Mouse (Mus musculus): ENCODE measurements around the gene Zscan10. TPM values are rescaled to one million over a fixed set of nuclear protein-coding genes. Genes with fewer than 3 reads are reported as not detected.
A peak's percentile ranks its signal among the peaks of the same experiment; 100 is the strongest.

Gene Zscan10
- polyA plus RNA-seq, 1 experiment = 0.02 TPM

- H3K27me3 ChIP-seq (ENCODE audit: control insufficient read depth, insufficient read depth, insufficient read length) = peaks cover 40% of the 10 kb centered on the region
- H3K4me2 ChIP-seq (ENCODE audit: low read depth) = no peak overlapping the region
- no peaks in the 10 kb centered on the region for H3K79me2 ChIP-seq (ENCODE audit: control insufficient read depth, insufficient read depth)
- H3ac ChIP-seq (ENCODE audit: control insufficient read depth, insufficient read length) = no peak overlapping the region
- TF ChIP-seq USF1 (IDR thresholded peaks at IDR 0.05; ENCODE audit: low read depth) (no peak), E2F4 (IDR thresholded peaks at IDR 0.05; ENCODE audit: insufficient read depth) (no peak), REST (IDR thresholded peaks at IDR 0.05; ENCODE audit: insufficient read depth, insufficient read length) (no peak), TCF3 (IDR thresholded peaks at IDR 0.05; ENCODE audit: insufficient read length, low read depth) (no peak), MYOG (IDR thresholded peaks at IDR 0.05; ENCODE audit: control insufficient read depth in 1 of 3, insufficient read depth in 1 of 3, insufficient read length in 2 of 3, low read depth in 2 of 3) (no peak), SRF (IDR thresholded peaks at IDR 0.05; ENCODE audit: control insufficient read depth, insufficient read length, low read depth) (no peak), TCF12 (IDR thresholded peaks at IDR 0.05; ENCODE audit: insufficient read depth, poor library complexity, severe bottlenecking) (no peak), CEBPB (IDR thresholded peaks at IDR 0.05; ENCODE audit: insufficient read depth, poor library complexity, severe bottlenecking) (no peak), MYOD1 (IDR thresholded peaks at IDR 0.05; ENCODE audit: control insufficient read depth in 1 of 3, insufficient read length in 2 of 3, low read depth in 2 of 3) (no peak), POLR2A (IDR thresholded peaks at IDR 0.05; ENCODE audit: insufficient read length, low read depth) (no peak), MAX (IDR thresholded peaks at IDR 0.05; ENCODE audit: low read depth) (no peak), POLR2AphosphoS2 (IDR thresholded peaks at IDR 0.05; ENCODE audit: insufficient read length, low read depth) (no peak)
- no peaks in the 10 kb centered on the region for H3K36me3 ChIP-seq (ENCODE audit: control insufficient read depth, insufficient read depth)
- no peak overlapping the region for H3K4me3 ChIP-seq
These were observed 16.4 kb downstream of the Zscan10 start for GRCm38 (mm10) chr17:23617087-23617486.

GRCm38 (mm10) chr17:23620351-23620750 is 19.7 kb downstream of the Zscan10 start:
- no peak for TF ChIP-seq TCF3 (IDR thresholded peaks at IDR 0.05; ENCODE audit: insufficient read length, low read depth)
- TF ChIP-seq MAX (IDR thresholded peaks at IDR 0.05; ENCODE audit: low read depth) = no peak
- no peak for TF ChIP-seq TCF12 (IDR thresholded peaks at IDR 0.05; ENCODE audit: insufficient read depth, poor library complexity, severe bottlenecking)
- TF ChIP-seq E2F4 (IDR thresholded peaks at IDR 0.05; ENCODE audit: insufficient read depth) = no peak
- TF ChIP-seq POLR2AphosphoS2 (IDR thresholded peaks at IDR 0.05; ENCODE audit: insufficient read length, low read depth) = no peak
- no peak for TF ChIP-seq USF1 (IDR thresholded peaks at IDR 0.05; ENCODE audit: low read depth)
- Histone ChIP-seq H3ac (ENCODE audit: control insufficient read depth, insufficient read length) (no peak overlapping the region), H3K27me3 (ENCODE audit: control insufficient read depth, insufficient read depth, insufficient read length) (peaks cover 56% of the 10 kb centered on the region), H3K4me3 (no peak overlapping the region), H3K4me2 (ENCODE audit: low read depth) (no peak overlapping the region), H3K36me3 (ENCODE audit: control insufficient read depth, insufficient read depth) (no peaks in the 10 kb centered on the region), H3K79me2 (ENCODE audit: control insufficient read depth, insufficient read depth) (no peaks in the 10 kb centered on the region)

- Histone ChIP-seq H3K4me3 (no peak overlapping the region), H3K79me2 (ENCODE audit: control insufficient read depth, insufficient read depth) (no peaks in the 10 kb centered on the region), H3K36me3 (ENCODE audit: control insufficient read depth, insufficient read depth) (no peaks in the 10 kb centered on the region), H3ac (ENCODE audit: control insufficient read depth, insufficient read length) (no peak overlapping the region), H3K27me3 (ENCODE audit: control insufficient read depth, insufficient read depth, insufficient read length) (peaks cover 29% of the 10 kb centered on the region), H3K4me2 (ENCODE audit: low read depth) (no peak overlapping the region)
- TF ChIP-seq MYOG (IDR thresholded peaks at IDR 0.05; ENCODE audit: control insufficient read depth in 1 of 3, insufficient read depth in 1 of 3, insufficient read length in 2 of 3, low read depth in 2 of 3) (no peak), POLR2AphosphoS2 (IDR thresholded peaks at IDR 0.05; ENCODE audit: insufficient read length, low read depth) (no peak), CEBPB (IDR thresholded peaks at IDR 0.05; ENCODE audit: insufficient read depth, poor library complexity, severe bottlenecking) (no peak), TCF3 (IDR thresholded peaks at IDR 0.05; ENCODE audit: insufficient read length, low read depth) (no peak), USF1 (IDR thresholded peaks at IDR 0.05; ENCODE audit: low read depth) (no peak), MAX (IDR thresholded peaks at IDR 0.05; ENCODE audit: low read depth) (no peak), REST (IDR thresholded peaks at IDR 0.05; ENCODE audit: insufficient read depth, insufficient read length) (no peak), E2F4 (IDR thresholded peaks at IDR 0.05; ENCODE audit: insufficient read depth) (no peak), SRF (IDR thresholded peaks at IDR 0.05; ENCODE audit: control insufficient read depth, insufficient read length, low read depth) (no peak), MYOD1 (IDR thresholded peaks at IDR 0.05; ENCODE audit: control insufficient read depth in 1 of 3, insufficient read length in 2 of 3, low read depth in 2 of 3) (no peak), TCF12 (IDR thresholded peaks at IDR 0.05; ENCODE audit: insufficient read depth, poor library complexity, severe bottlenecking) (no peak), POLR2A (IDR thresholded peaks at IDR 0.05; ENCODE audit: insufficient read length, low read depth) (no peak)
These were observed 27.2 kb downstream of the Zscan10 start for GRCm38 (mm10) chr17:23627813-23628212.

GRCm38 (mm10) chr17:23630195-23631020 is 29.8 kb downstream of the Zscan10 start:
- H3K36me3 ChIP-seq (ENCODE audit: control insufficient read depth, insufficient read depth) = no peaks in the 10 kb centered on the region
- H3K4me3 ChIP-seq = no peak overlapping the region
- TF ChIP-seq REST (IDR thresholded peaks at IDR 0.05; ENCODE audit: insufficient read depth, insufficient read length) (no peak), TCF12 (IDR thresholded peaks at IDR 0.05; ENCODE audit: insufficient read depth, poor library complexity, severe bottlenecking) (no peak), POLR2AphosphoS2 (IDR thresholded peaks at IDR 0.05; ENCODE audit: insufficient read length, low read depth) (no peak), E2F4 (IDR thresholded peaks at IDR 0.05; ENCODE audit: insufficient read depth) (no peak), SRF (IDR thresholded peaks at IDR 0.05; ENCODE audit: control insufficient read depth, insufficient read length, low read depth) (no peak), MYOD1 (IDR thresholded peaks at IDR 0.05; ENCODE audit: control insufficient read depth in 1 of 3, insufficient read length in 2 of 3, low read depth in 2 of 3) (peak in 2 of 3 experiments; percentile 24 to 25), MYOG (IDR thresholded peaks at IDR 0.05; ENCODE audit: control insufficient read depth in 1 of 3, insufficient read depth in 1 of 3, insufficient read length in 2 of 3, low read depth in 2 of 3) (peak in 1 of 3 experiments; percentile 46), USF1 (IDR thresholded peaks at IDR 0.05; ENCODE audit: low read depth) (no peak)
- H3K27me3 ChIP-seq (ENCODE audit: control insufficient read depth, insufficient read depth, insufficient read length) = peaks cover 29% of the 10 kb centered on the region
- H3K79me2 ChIP-seq (ENCODE audit: control insufficient read depth, insufficient read depth) = no peaks in the 10 kb centered on the region
- H3ac ChIP-seq (ENCODE audit: control insufficient read depth, insufficient read length) = no peak overlapping the region
- peak overlapping the region; percentile 62 for H3K4me2 ChIP-seq (ENCODE audit: low read depth)
